Mouse (Mus musculus) skeletal muscle tissue, postnatal 0 days (tissue): Measurements from ENCODE around the gene Fbxo11. TPM values are rescaled to one million over a fixed set of nuclear protein-coding genes. Genes with fewer than 3 reads are reported as not detected.

Experiments used
- polyA plus RNA-seq: library from polyadenylated mRNA; unstranded; fragments of >200 nt; fragmentation: Nextera tagmentation; extraction: Ambion mirVana; gene quantifications from 2 replicates; pipeline ENCODE4 v1.2.1, GENCODE M21; 2015

Gene Fbxo11
- polyA plus RNA-seq: 8.2 and 9.2 TPM in 2 replicates

DNA sequence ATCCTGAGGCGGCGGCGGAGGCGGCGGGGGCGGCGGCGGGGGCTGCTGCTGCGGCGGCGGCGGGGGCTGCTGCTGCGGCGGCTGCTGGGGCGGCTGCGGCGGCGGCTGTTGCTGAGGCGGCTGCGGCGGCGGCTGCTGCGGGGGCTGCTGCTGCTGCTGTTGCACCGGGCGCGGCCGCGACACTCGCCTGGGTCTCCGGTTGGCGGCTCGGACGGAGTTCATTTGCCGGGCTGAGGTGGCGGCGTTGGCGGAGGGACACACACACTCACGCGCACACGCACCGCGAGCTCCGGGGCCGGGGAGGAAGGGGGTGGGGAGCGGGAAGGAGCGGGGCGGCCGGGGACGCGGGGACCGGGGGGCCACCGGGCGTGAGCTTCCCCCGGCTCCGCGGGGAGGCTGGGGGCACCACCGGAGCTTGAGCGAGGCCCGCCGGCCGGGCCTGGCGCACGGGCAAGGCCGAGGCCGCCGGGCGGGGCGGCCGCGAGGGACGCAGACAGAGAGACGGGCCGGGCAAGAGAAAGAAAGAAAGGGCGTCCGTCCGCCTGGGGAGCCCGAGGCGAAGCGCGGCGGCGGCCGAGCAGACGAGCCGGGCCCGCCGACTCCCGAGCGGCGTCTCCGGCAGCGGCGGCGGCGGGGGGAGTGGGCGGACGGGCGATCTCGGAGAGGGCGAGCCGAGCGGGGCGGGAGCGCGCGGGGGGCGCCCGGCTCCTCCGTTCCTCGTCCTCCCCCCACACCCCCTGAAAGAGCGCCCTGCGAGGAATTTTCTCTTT, at the start of gene Fbxo11:
TSS of gene Fbxo11 (minus strand) at position 261 of the 770 bp plus-strand sequence.

DNA sequence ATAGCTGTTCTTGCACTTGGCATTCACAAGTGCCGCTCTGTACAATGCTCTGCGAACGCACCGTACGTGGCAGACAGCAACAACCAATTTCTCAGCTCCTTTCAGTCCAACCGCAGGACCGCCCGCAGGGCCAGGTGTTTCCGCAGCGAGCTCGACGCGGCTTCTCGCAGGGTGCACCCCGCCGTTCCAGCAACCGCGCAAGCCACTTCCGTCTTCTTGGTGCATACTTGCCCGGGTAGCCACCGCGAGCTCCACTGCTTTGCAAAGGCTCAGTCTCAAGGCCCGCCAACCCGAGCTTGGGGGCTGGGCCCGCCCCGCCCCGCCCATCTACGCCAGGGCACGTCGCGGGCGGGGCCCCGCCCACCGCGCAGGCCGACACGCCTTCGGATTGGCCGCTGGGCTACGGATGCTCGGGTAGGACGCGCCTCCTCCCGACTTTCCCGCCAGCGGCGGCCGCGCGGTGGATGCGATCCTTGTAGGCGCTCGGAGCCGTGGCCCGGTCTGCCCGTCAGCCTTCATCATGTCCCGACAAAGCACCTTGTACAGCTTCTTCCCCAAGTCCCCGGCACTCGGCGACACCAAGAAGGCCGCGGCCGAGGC, 90.4 kb downstream of the Fbxo11 start, which contains the start of gene Msh6:
TSS of gene Msh6 (plus strand) at position 434 of the 600 bp plus-strand sequence.

Other genes with a start within 250 kb of the Fbxo11 start
- gene Rpl36-ps4, start 144.3 kb downstream of the Fbxo11 start, polyA plus RNA-seq: not detected in 2 replicates
- gene Msh6, start 90.2 kb downstream of the Fbxo11 start, polyA plus RNA-seq: 6.2 and 6.6 TPM in 2 replicates